Mouse (Mus musculus): ENCODE data around the gene Me1. TPM values are rescaled to one million over a fixed set of nuclear protein-coding genes. Genes with fewer than 3 reads are reported as not detected.

Me1 gene
- polyA plus RNA-seq (2012) = 0.03 and 0.05 TPM in 2 replicates

- H3K4me1 ChIP-seq (ENCODE audit: control insufficient read depth) = peaks cover 15% of the 10 kb centered on the region
- TF ChIP-seq GATA1 (IDR thresholded peaks at IDR 0.05; ENCODE audit: low read length) (no peak), TAL1 (IDR thresholded peaks at IDR 0.05; ENCODE audit: low read length) (no peak)
- peaks cover 13% of the 10 kb centered on the region for H3K27me3 ChIP-seq (ENCODE audit: control insufficient read depth)
- no peaks in the 10 kb centered on the region for H3K9me3 ChIP-seq (ENCODE audit: control insufficient read depth, low read length)
- H3K4me3 ChIP-seq (replicated peaks) = peak within 1 kb of the TSS; percentile 77
- no peaks in the 10 kb centered on the region for H3K36me3 ChIP-seq (ENCODE audit: control insufficient read depth)
Observed at GRCm38 (mm10) chr9:86695818-86696261, at the start of gene Me1. TSS of gene Me1 (minus strand) at chr9:86695953.

- TF ChIP-seq GATA1 (IDR thresholded peaks at IDR 0.05; ENCODE audit: low read length) = no peak
- no peak for TF ChIP-seq TAL1 (IDR thresholded peaks at IDR 0.05; ENCODE audit: low read length)
- Histone ChIP-seq H3K27me3 (ENCODE audit: control insufficient read depth) (no peaks in the 10 kb centered on the region; the same call in 1 of the 2 replicates), H3K36me3 (ENCODE audit: control insufficient read depth) (no peaks in the 10 kb centered on the region), H3K4me3 (replicated peaks) (no peak overlapping the region), H3K9me3 (ENCODE audit: control insufficient read depth, low read length) (no peaks in the 10 kb centered on the region), H3K4me1 (ENCODE audit: control insufficient read depth) (no peaks in the 10 kb centered on the region)
Observed at GRCm38 (mm10) chr9:86744041-86744440, 48.3 kb upstream of the Me1 start.

- no peaks in the 10 kb centered on the region; the same call in 1 of the 2 replicates for H3K27me3 ChIP-seq (ENCODE audit: control insufficient read depth)
- no peaks in the 10 kb centered on the region for H3K36me3 ChIP-seq (ENCODE audit: control insufficient read depth)
- TF ChIP-seq TAL1 (IDR thresholded peaks at IDR 0.05; ENCODE audit: low read length) (no peak), GATA1 (IDR thresholded peaks at IDR 0.05; ENCODE audit: low read length) (no peak)
- H3K4me1 ChIP-seq (ENCODE audit: control insufficient read depth) = no peaks in the 10 kb centered on the region
- no peak within 1 kb of the TSS for H3K4me3 ChIP-seq (replicated peaks)
- no peaks in the 10 kb centered on the region for H3K9me3 ChIP-seq (ENCODE audit: control insufficient read depth, low read length)
Observed at GRCm38 (mm10) chr9:86742959-86743911, 47.5 kb upstream of the Me1 start, which contains the start of gene Prss35. TSS of gene Prss35 (plus strand) at chr9:86743649.

- no peaks in the 10 kb centered on the region for H3K36me3 ChIP-seq (ENCODE audit: control insufficient read depth)
- no peaks in the 10 kb centered on the region for H3K4me1 ChIP-seq (ENCODE audit: control insufficient read depth)
- TF ChIP-seq GATA1 (IDR thresholded peaks at IDR 0.05; ENCODE audit: low read length) (no peak), TAL1 (IDR thresholded peaks at IDR 0.05; ENCODE audit: low read length) (no peak)
- H3K4me3 ChIP-seq (replicated peaks) = no peak overlapping the region
- H3K27me3 ChIP-seq (ENCODE audit: control insufficient read depth) = no peaks in the 10 kb centered on the region; the same call in 1 of the 2 replicates
- H3K9me3 ChIP-seq (ENCODE audit: control insufficient read depth, low read length) = no peaks in the 10 kb centered on the region
Observed at GRCm38 (mm10) chr9:86739971-86740370, 44.2 kb upstream of the Me1 start.

GRCm38 (mm10) chr9:86738801-86739200 is 43.0 kb upstream of the Me1 start:
- no peaks in the 10 kb centered on the region for H3K4me1 ChIP-seq (ENCODE audit: control insufficient read depth)
- no peaks in the 10 kb centered on the region; the same call in 1 of the 2 replicates for H3K27me3 ChIP-seq (ENCODE audit: control insufficient read depth)
- H3K9me3 ChIP-seq (ENCODE audit: control insufficient read depth, low read length) = no peaks in the 10 kb centered on the region
- no peak overlapping the region for H3K4me3 ChIP-seq (replicated peaks)
- H3K36me3 ChIP-seq (ENCODE audit: control insufficient read depth) = no peaks in the 10 kb centered on the region
- no peak for TF ChIP-seq TAL1 (IDR thresholded peaks at IDR 0.05; ENCODE audit: low read length)
- no peak for TF ChIP-seq GATA1 (IDR thresholded peaks at IDR 0.05; ENCODE audit: low read length)

GRCm38 (mm10) chr9:86738067-86738466 is 42.3 kb upstream of the Me1 start:
- TF ChIP-seq GATA1 (IDR thresholded peaks at IDR 0.05; ENCODE audit: low read length) (no peak), TAL1 (IDR thresholded peaks at IDR 0.05; ENCODE audit: low read length) (no peak)
- Histone ChIP-seq H3K4me3 (replicated peaks) (no peak overlapping the region), H3K4me1 (ENCODE audit: control insufficient read depth) (no peaks in the 10 kb centered on the region), H3K9me3 (ENCODE audit: control insufficient read depth, low read length) (no peaks in the 10 kb centered on the region), H3K27me3 (ENCODE audit: control insufficient read depth) (no peaks in the 10 kb centered on the region), H3K36me3 (ENCODE audit: control insufficient read depth) (no peaks in the 10 kb centered on the region)

GRCm38 (mm10) chr9:86736991-86737390 is 41.2 kb upstream of the Me1 start:
- no peaks in the 10 kb centered on the region for H3K27me3 ChIP-seq (ENCODE audit: control insufficient read depth)
- no peaks in the 10 kb centered on the region for H3K36me3 ChIP-seq (ENCODE audit: control insufficient read depth)
- H3K4me3 ChIP-seq (replicated peaks) = no peak overlapping the region
- no peak for TF ChIP-seq TAL1 (IDR thresholded peaks at IDR 0.05; ENCODE audit: low read length)
- TF ChIP-seq GATA1 (IDR thresholded peaks at IDR 0.05; ENCODE audit: low read length) = no peak
- H3K4me1 ChIP-seq (ENCODE audit: control insufficient read depth) = no peaks in the 10 kb centered on the region
- H3K9me3 ChIP-seq (ENCODE audit: control insufficient read depth, low read length) = no peaks in the 10 kb centered on the region

- Histone ChIP-seq H3K9me3 (ENCODE audit: control insufficient read depth, low read length) (no peaks in the 10 kb centered on the region), H3K36me3 (ENCODE audit: control insufficient read depth) (no peaks in the 10 kb centered on the region), H3K4me3 (replicated peaks) (no peak overlapping the region), H3K4me1 (ENCODE audit: control insufficient read depth) (no peaks in the 10 kb centered on the region), H3K27me3 (ENCODE audit: control insufficient read depth) (no peaks in the 10 kb centered on the region)
- no peak for TF ChIP-seq GATA1 (IDR thresholded peaks at IDR 0.05; ENCODE audit: low read length)
- no peak for TF ChIP-seq TAL1 (IDR thresholded peaks at IDR 0.05; ENCODE audit: low read length)
Observed at GRCm38 (mm10) chr9:86734795-86735194, 39.0 kb upstream of the Me1 start.

GRCm38 (mm10) chr9:86734357-86734756 is 38.6 kb upstream of the Me1 start:
- TF ChIP-seq GATA1 (IDR thresholded peaks at IDR 0.05; ENCODE audit: low read length) (no peak), TAL1 (IDR thresholded peaks at IDR 0.05; ENCODE audit: low read length) (no peak)
- Histone ChIP-seq H3K4me3 (replicated peaks) (no peak overlapping the region), H3K27me3 (ENCODE audit: control insufficient read depth) (no peaks in the 10 kb centered on the region), H3K36me3 (ENCODE audit: control insufficient read depth) (no peaks in the 10 kb centered on the region), H3K9me3 (ENCODE audit: control insufficient read depth, low read length) (no peaks in the 10 kb centered on the region), H3K4me1 (ENCODE audit: control insufficient read depth) (no peaks in the 10 kb centered on the region)
